Mouse (Mus musculus): Measurements from ENCODE around the gene Slc12a4. TPM values are rescaled to one million over a fixed set of nuclear protein-coding genes. Genes with fewer than 3 reads are reported as not detected.

The Slc12a4 gene
- polyA plus RNA-seq, 1 experiment from 2014 or later = 37.7 TPM

- Histone ChIP-seq H3K4me1 (peaks cover 41% of the 10 kb centered on the region), H3K27ac (peak overlapping the region; percentile 93), H3K4me3 (peak overlapping the region; percentile 87), H3K36me3 (peaks cover 20% of the 10 kb centered on the region), H3K27me3 (ENCODE audit: low read depth, poor library complexity, severe bottlenecking) (peaks cover 14% of the 10 kb centered on the region), H3K9me3 (replicated peaks) (no peaks in the 10 kb centered on the region)
- WGBS = 66% methylated on average over 12 of the region's 12 CpGs
- DNase-seq (ENCODE audit: low spot score) = no peak
Measured at GRCm38 (mm10) chr8:105964506-105965265, 1.2 kb downstream of the Slc12a4 start.

- H3K36me3 ChIP-seq = peaks cover 49% of the 10 kb centered on the region
- DNase-seq (ENCODE audit: low spot score) = no peak
- H3K4me3 ChIP-seq = no peak overlapping the region
- peaks cover 36% of the 10 kb centered on the region for H3K4me1 ChIP-seq
- H3K27ac ChIP-seq = no peak overlapping the region
- no peaks in the 10 kb centered on the region for H3K9me3 ChIP-seq (replicated peaks)
- WGBS = 87% methylated on average over 10 of the region's 10 CpGs
- H3K27me3 ChIP-seq (ENCODE audit: low read depth, poor library complexity, severe bottlenecking) = no peaks in the 10 kb centered on the region
Measured at GRCm38 (mm10) chr8:105961536-105961935, 4.4 kb downstream of the Slc12a4 start.

DNA sequence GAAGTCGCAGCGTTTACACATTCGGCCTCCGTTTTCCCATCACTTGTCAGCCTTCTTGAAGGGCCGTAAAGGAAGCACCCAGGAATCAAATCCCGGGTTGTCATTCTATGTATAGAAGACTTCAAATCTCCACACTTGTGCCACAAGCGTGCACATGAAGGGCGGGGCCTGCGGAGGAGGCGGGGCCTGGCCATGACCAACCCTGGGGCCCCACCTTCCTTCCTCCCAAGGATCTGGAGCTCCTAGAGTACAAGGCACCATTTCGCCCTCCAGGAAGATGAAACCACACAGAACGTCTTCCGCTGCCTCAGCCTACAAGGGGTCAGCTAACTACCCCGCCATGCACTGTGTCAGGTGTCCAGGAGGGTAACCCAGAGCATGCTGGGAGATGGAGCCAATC is 4.8 kb downstream of the Slc12a4 start:
- Histone ChIP-seq H3K27ac (no peak overlapping the region), H3K4me1 (peaks cover 33% of the 10 kb centered on the region), H3K27me3 (ENCODE audit: low read depth, poor library complexity, severe bottlenecking) (no peaks in the 10 kb centered on the region), H3K9me3 (replicated peaks) (no peaks in the 10 kb centered on the region), H3K4me3 (no peak overlapping the region), H3K36me3 (peaks cover 53% of the 10 kb centered on the region)
- 79% methylated on average over 14 of the region's 14 CpGs for WGBS
- DNase-seq (ENCODE audit: low spot score) = no peak

DNA sequence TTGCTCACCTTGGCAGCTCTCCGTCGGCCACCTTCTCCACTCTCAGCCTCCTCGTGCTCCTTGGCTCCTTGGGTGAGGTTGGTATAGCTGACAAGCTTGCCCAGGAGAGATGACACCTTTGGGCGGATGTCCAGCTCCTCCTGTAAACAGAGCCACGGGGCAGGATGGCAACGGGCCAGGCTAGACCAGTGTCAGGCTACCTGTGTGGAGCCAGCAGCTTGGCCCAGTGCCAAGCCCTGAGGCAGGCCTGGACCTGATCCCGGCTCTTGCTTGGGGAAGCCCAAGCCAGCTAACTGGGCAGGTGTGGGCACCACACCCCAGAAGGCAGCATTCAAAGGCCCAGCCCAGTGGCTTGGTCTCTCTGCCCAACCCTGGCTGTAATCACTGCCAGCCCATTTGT is 6.5 kb downstream of the Slc12a4 start:
- Histone ChIP-seq H3K4me3 (no peak overlapping the region), H3K9me3 (replicated peaks) (no peaks in the 10 kb centered on the region), H3K36me3 (peaks cover 67% of the 10 kb centered on the region), H3K4me1 (peaks cover 16% of the 10 kb centered on the region), H3K27ac (no peak overlapping the region), H3K27me3 (ENCODE audit: low read depth, poor library complexity, severe bottlenecking) (no peaks in the 10 kb centered on the region)
- 94% methylated on average over 7 of the region's 7 CpGs for WGBS
- DNase-seq (ENCODE audit: low spot score) = no peak

GRCm38 (mm10) chr8:105957813-105958212 is 8.1 kb downstream of the Slc12a4 start:
- 67% methylated on average over 3 of the region's 4 CpGs for WGBS
- Histone ChIP-seq H3K27me3 (ENCODE audit: low read depth, poor library complexity, severe bottlenecking) (no peaks in the 10 kb centered on the region), H3K4me1 (peaks cover 7% of the 10 kb centered on the region), H3K36me3 (peaks cover 78% of the 10 kb centered on the region), H3K9me3 (replicated peaks) (no peaks in the 10 kb centered on the region), H3K27ac (no peak overlapping the region), H3K4me3 (no peak overlapping the region)
- DNase-seq (ENCODE audit: low spot score) = no peak

- Histone ChIP-seq H3K4me1 (peaks cover 8% of the 10 kb centered on the region), H3K27me3 (ENCODE audit: low read depth, poor library complexity, severe bottlenecking) (no peaks in the 10 kb centered on the region), H3K36me3 (peaks cover 88% of the 10 kb centered on the region), H3K9me3 (replicated peaks) (no peaks in the 10 kb centered on the region), H3K27ac (no peak overlapping the region), H3K4me3 (no peak overlapping the region)
- 92% methylated on average over 4 of the region's 4 CpGs for WGBS
- DNase-seq (ENCODE audit: low spot score) = no peak
Measured at GRCm38 (mm10) chr8:105956556-105956955, 9.3 kb downstream of the Slc12a4 start.

- WGBS = 60% methylated on average over 7 of the region's 7 CpGs
- no peak overlapping the region for H3K4me3 ChIP-seq
- H3K27ac ChIP-seq = peak overlapping the region; percentile 22; the same call in 1 of the 2 replicates
- peaks cover 93% of the 10 kb centered on the region for H3K36me3 ChIP-seq
- no peak for DNase-seq (ENCODE audit: low spot score)
- H3K9me3 ChIP-seq (replicated peaks) = no peaks in the 10 kb centered on the region
- H3K27me3 ChIP-seq (ENCODE audit: low read depth, poor library complexity, severe bottlenecking) = no peaks in the 10 kb centered on the region
- H3K4me1 ChIP-seq = peaks cover 12% of the 10 kb centered on the region
Measured at GRCm38 (mm10) chr8:105951057-105951659, 14.7 kb downstream of the Slc12a4 start.

- no peak for DNase-seq (ENCODE audit: low spot score)
- 94% methylated on average over 10 of the region's 10 CpGs for WGBS
Measured at GRCm38 (mm10) chr8:105949350-105949749, 16.5 kb downstream of the Slc12a4 start.

DNA sequence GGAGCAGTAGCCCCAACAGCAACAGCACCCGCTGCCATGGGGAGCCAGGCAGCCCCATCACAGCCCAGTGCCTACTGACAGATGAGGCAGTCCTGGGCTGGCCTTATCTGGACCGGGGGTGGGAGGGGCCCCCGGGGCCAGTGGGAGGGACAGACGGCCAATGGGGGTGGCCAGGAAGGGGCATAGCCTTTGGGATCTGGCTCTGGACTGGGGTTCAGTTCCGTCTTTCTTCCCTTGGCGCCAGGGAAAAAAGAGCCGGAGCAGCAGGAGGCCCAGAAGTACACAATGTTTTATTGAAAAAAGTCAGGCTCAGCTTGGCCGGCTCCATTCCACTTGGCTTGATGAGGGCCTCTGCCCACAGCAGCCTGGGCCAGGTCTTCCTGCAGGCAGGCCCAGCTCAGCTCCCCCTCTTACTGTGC is 22.6 kb downstream of the Slc12a4 start, which contains the start of gene Lcat:
Gene Lcat, minus strand, starts transcription at position 62 of the 419 bp plus-strand sequence.
- H3K27me3 ChIP-seq (ENCODE audit: low read depth, poor library complexity, severe bottlenecking) = no peaks in the 10 kb centered on the region
- H3K4me1 ChIP-seq = peaks cover 1% of the 10 kb centered on the region; the same call in 1 of the 2 replicates
- DNase-seq (ENCODE audit: low spot score) = no peak
- H3K4me3 ChIP-seq = no peak within 1 kb of the TSS
- H3K9me3 ChIP-seq (replicated peaks) = no peaks in the 10 kb centered on the region
- 92% methylated on average over 8 of the region's 8 CpGs for WGBS
- no peak within 1 kb of the TSS for H3K27ac ChIP-seq
- H3K36me3 ChIP-seq = peaks cover 83% of the 10 kb centered on the region

More at GRCm38 (mm10) chr8:105949350-105949749, 16.5 kb downstream of the Slc12a4 start:
- peaks cover 96% of the 10 kb centered on the region for H3K36me3 ChIP-seq
- no peak overlapping the region for H3K4me3 ChIP-seq
- no peaks in the 10 kb centered on the region for H3K27me3 ChIP-seq (ENCODE audit: low read depth, poor library complexity, severe bottlenecking)
- peaks cover 12% of the 10 kb centered on the region for H3K4me1 ChIP-seq
- no peaks in the 10 kb centered on the region for H3K9me3 ChIP-seq (replicated peaks)
- no peak overlapping the region for H3K27ac ChIP-seq

- WGBS = 94% methylated on average over 5 of the region's 5 CpGs
Measured at GRCm38 (mm10) chr8:105942542-105942941, 23.4 kb downstream of the Slc12a4 start.

GRCm38 (mm10) chr8:105942026-105942425 is 23.9 kb downstream of the Slc12a4 start:
- Histone ChIP-seq H3K36me3 (peaks cover 70% of the 10 kb centered on the region), H3K4me3 (no peak overlapping the region), H3K27me3 (ENCODE audit: low read depth, poor library complexity, severe bottlenecking) (no peaks in the 10 kb centered on the region), H3K27ac (no peak overlapping the region), H3K9me3 (replicated peaks) (no peaks in the 10 kb centered on the region), H3K4me1 (peaks cover 14% of the 10 kb centered on the region)
- DNase-seq (ENCODE audit: low spot score) = no peak
- 95% methylated on average over 11 of the region's 11 CpGs for WGBS

More at GRCm38 (mm10) chr8:105942542-105942941, 23.4 kb downstream of the Slc12a4 start:
- no peak overlapping the region for H3K4me3 ChIP-seq
- H3K27ac ChIP-seq = no peak overlapping the region
- H3K27me3 ChIP-seq (ENCODE audit: low read depth, poor library complexity, severe bottlenecking) = no peaks in the 10 kb centered on the region
- H3K4me1 ChIP-seq = peaks cover 9% of the 10 kb centered on the region
- H3K36me3 ChIP-seq = peaks cover 75% of the 10 kb centered on the region
- DNase-seq (ENCODE audit: low spot score) = no peak
- H3K9me3 ChIP-seq (replicated peaks) = no peaks in the 10 kb centered on the region

- peak; percentile 43 for DNase-seq (ENCODE audit: low spot score)
- Histone ChIP-seq H3K27ac (peak within 1 kb of the TSS; percentile 89), H3K27me3 (ENCODE audit: low read depth, poor library complexity, severe bottlenecking) (no peaks in the 10 kb centered on the region), H3K36me3 (peaks cover 34% of the 10 kb centered on the region), H3K4me1 (peaks cover 33% of the 10 kb centered on the region), H3K4me3 (peak within 1 kb of the TSS; percentile 83), H3K9me3 (replicated peaks) (no peaks in the 10 kb centered on the region)
- 37% methylated on average over 4 of the region's 4 CpGs for WGBS
Measured at GRCm38 (mm10) chr8:105938306-105938669, 27.6 kb downstream of the Slc12a4 start, which contains the start of gene Psmb10. Gene Psmb10, minus strand, starts transcription at chr8:105938444.

Data from limb, embryonic 10.5 days (tissue).